Mouse (Mus musculus): ENCODE data around the gene Mbl2. TPM values are rescaled to one million over a fixed set of nuclear protein-coding genes. Genes with fewer than 3 reads are reported as not detected.
A peak's percentile ranks its signal among the peaks of the same experiment; 100 is the strongest.
"Not testable (repeated sequence)": the region's sequence is repeated elsewhere in the genome, so short reads cannot be mapped to it uniquely, and the experiment has no call there.

Mbl2 gene
- polyA plus RNA-seq (2014; fragmentation: Nextera tagmentation; extraction: Ambion mirVana): not detected in 2 replicates

GRCm38 (mm10) chr19:30232691-30233090 is at the start of gene Mbl2:
TSS of gene Mbl2 (plus strand) at chr19:30232942.
- Histone ChIP-seq H3K4me2 (replicated peaks) (no peak within 1 kb of the TSS), H3K4me1 (replicated peaks; ENCODE audit: control insufficient read depth, insufficient read depth, low read length) (no peaks in the 10 kb centered on the region), H3K4me3 (replicated peaks; ENCODE audit: low read length) (no peak within 1 kb of the TSS), H3K36me3 (replicated peaks; ENCODE audit: control insufficient read depth, insufficient read depth) (no peaks in the 10 kb centered on the region), H3K9ac (no peak within 1 kb of the TSS), H3K9me3 (ENCODE audit: control insufficient read depth, low read length) (no peaks in the 10 kb centered on the region), H3K27ac (no peak within 1 kb of the TSS), H3K27me3 (ENCODE audit: control insufficient read depth, insufficient read depth, low read length) (no peaks in the 10 kb centered on the region)
- ATAC-seq (ENCODE audit: low FRiP score) (no peak), DNase-seq (ENCODE audit: low spot score) (no peak)
- 87% methylated on average over 3 of the region's 3 CpGs for WGBS

- H3K9ac ChIP-seq: no peak overlapping the region
- H3K27ac ChIP-seq: no peak overlapping the region
- no peak for ATAC-seq (ENCODE audit: low FRiP score)
- no peaks in the 10 kb centered on the region for H3K27me3 ChIP-seq (ENCODE audit: control insufficient read depth, insufficient read depth, low read length)
- DNase-seq (ENCODE audit: low spot score): no peak
- H3K4me1 ChIP-seq (replicated peaks; ENCODE audit: control insufficient read depth, insufficient read depth, low read length): no peaks in the 10 kb centered on the region
- no peak overlapping the region for H3K4me3 ChIP-seq (replicated peaks; ENCODE audit: low read length)
- H3K9me3 ChIP-seq (ENCODE audit: control insufficient read depth, low read length): peaks cover 8% of the 10 kb centered on the region; the same call in 1 of the 2 replicates
- H3K4me2 ChIP-seq (replicated peaks): no peak overlapping the region
- WGBS: 83% methylated on average over 2 of the region's 2 CpGs
- H3K36me3 ChIP-seq (replicated peaks; ENCODE audit: control insufficient read depth, insufficient read depth): no peaks in the 10 kb centered on the region
These were observed 47.2 kb upstream of the Mbl2 start for GRCm38 (mm10) chr19:30185536-30185935.

DNA sequence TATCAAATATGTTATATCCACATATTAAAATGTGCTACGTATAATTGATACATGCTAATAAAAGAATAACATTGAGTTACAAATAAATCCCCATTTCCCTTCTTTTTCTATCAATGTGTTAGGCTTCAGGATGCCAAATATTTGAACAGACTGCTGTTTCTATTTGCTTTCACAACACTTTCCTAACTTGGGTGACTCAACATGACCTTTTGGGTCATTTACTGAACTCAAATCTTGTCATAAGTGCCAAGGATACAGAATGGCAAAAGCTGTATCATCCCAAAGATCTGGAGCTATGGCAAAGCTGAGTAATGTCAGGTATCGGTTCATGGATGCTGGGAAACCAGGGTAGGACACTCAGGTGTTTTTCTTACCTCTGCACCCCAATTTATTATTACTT is 45.5 kb upstream of the Mbl2 start:
- no peak overlapping the region for H3K4me2 ChIP-seq (replicated peaks)
- no peak overlapping the region for H3K9ac ChIP-seq
- no peaks in the 10 kb centered on the region for H3K4me1 ChIP-seq (replicated peaks; ENCODE audit: control insufficient read depth, insufficient read depth, low read length)
- peaks cover 8% of the 10 kb centered on the region; the same call in 1 of the 2 replicates for H3K9me3 ChIP-seq (ENCODE audit: control insufficient read depth, low read length)
- no peak overlapping the region for H3K4me3 ChIP-seq (replicated peaks; ENCODE audit: low read length)
- H3K27me3 ChIP-seq (ENCODE audit: control insufficient read depth, insufficient read depth, low read length): no peaks in the 10 kb centered on the region
- WGBS: 93% methylated on average over 2 of the region's 2 CpGs
- no peak for DNase-seq (ENCODE audit: low spot score)
- no peak for ATAC-seq (ENCODE audit: low FRiP score)
- H3K27ac ChIP-seq: no peak overlapping the region
- no peaks in the 10 kb centered on the region for H3K36me3 ChIP-seq (replicated peaks; ENCODE audit: control insufficient read depth, insufficient read depth)

DNA sequence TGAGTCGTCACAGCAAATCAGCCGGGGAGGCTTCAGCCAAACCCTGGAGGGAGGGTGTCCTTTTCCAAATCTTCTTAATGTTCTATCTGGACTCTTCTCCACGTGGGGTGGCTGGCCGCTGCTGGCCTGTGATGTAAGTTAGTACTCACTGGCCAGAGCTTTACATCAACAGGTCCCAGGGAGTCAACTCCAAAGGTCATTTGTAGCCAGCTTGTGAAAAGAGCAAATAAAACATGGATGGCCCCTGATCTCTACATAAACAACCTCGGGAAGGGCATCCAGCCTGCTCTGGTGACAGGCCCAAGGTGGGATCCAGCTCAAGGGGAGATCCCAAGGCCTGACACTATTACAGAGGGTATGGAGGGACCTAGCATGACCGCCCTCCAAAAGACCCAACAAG is 37.7 kb upstream of the Mbl2 start:
- no peaks in the 10 kb centered on the region for H3K9me3 ChIP-seq (ENCODE audit: control insufficient read depth, low read length)
- 92% methylated on average over 6 of the region's 6 CpGs for WGBS

DNA sequence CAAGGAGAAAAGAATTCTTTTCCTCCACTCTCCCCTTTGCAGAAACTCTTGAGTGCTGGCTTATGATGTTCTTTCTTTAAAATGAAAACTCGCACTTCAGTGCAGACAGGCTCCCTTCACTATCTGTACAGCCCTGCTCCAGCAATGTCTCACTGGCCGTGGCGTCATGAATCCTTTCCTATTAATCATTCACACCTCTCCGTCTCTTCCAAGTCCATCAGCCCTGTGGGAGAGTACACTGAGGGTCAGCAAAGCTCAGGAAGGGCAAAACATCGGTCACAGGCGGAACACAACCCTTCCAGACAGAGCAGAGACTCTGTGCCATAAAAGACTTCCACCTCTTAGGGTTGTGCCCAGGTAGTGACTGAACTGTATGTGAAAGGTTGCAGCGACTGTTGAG is 30.6 kb upstream of the Mbl2 start:
- H3K4me3 ChIP-seq (replicated peaks; ENCODE audit: low read length): no peak overlapping the region
- DNase-seq (ENCODE audit: low spot score): no peak
- WGBS: 81% methylated on average over 7 of the region's 7 CpGs
- H3K4me2 ChIP-seq (replicated peaks): no peak overlapping the region
- H3K4me1 ChIP-seq (replicated peaks; ENCODE audit: control insufficient read depth, insufficient read depth, low read length): no peaks in the 10 kb centered on the region
- H3K9ac ChIP-seq: no peak overlapping the region
- no peaks in the 10 kb centered on the region for H3K36me3 ChIP-seq (replicated peaks; ENCODE audit: control insufficient read depth, insufficient read depth)
- no peak overlapping the region for H3K27ac ChIP-seq
- H3K27me3 ChIP-seq (ENCODE audit: control insufficient read depth, insufficient read depth, low read length): no peaks in the 10 kb centered on the region
- ATAC-seq (ENCODE audit: low FRiP score): no peak
- H3K9me3 ChIP-seq (ENCODE audit: control insufficient read depth, low read length): no peaks in the 10 kb centered on the region

More for the DNA sequence above, 37.7 kb upstream of the Mbl2 start:
- H3K4me2 ChIP-seq (replicated peaks): no peak overlapping the region
- ATAC-seq (ENCODE audit: low FRiP score): no peak
- H3K9ac ChIP-seq: no peak overlapping the region
- H3K27ac ChIP-seq: no peak overlapping the region
- no peak for DNase-seq (ENCODE audit: low spot score)
- H3K27me3 ChIP-seq (ENCODE audit: control insufficient read depth, insufficient read depth, low read length): no peaks in the 10 kb centered on the region
- H3K4me1 ChIP-seq (replicated peaks; ENCODE audit: control insufficient read depth, insufficient read depth, low read length): no peaks in the 10 kb centered on the region
- H3K4me3 ChIP-seq (replicated peaks; ENCODE audit: low read length): no peak overlapping the region
- no peaks in the 10 kb centered on the region for H3K36me3 ChIP-seq (replicated peaks; ENCODE audit: control insufficient read depth, insufficient read depth)

DNA sequence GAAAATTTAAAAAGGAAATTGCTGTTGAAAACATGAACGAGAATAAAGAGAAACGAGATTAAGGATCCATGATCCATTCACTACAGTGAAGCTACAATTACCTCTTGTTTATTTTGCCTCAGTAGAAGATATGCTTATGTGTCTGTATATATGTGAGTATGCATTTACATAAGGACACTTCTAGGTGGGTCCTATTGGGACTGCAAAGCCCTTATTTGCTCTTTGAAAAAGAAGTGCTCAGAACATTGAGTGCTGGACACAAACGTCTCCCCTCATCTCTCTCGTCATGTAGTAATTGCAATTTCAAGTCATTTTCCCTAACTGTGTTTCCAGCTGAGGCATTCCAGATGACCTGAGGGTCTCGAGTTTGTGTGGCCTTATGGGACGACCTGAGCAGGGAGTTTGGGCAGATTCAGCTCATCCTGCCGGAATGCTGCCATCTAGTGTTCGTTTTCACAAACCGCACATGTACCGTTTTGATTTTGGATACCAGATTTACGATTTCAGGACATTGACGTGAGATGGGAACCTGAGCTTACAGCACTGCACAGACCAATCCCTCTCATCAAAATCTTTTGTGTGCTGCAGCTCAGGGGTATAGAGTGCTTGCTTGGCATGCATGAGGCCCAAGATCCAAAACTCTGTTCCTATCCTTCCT is 27.5 kb upstream of the Mbl2 start:
- Histone ChIP-seq H3K4me1 (replicated peaks; ENCODE audit: control insufficient read depth, insufficient read depth, low read length) (no peaks in the 10 kb centered on the region), H3K27me3 (ENCODE audit: control insufficient read depth, insufficient read depth, low read length) (no peaks in the 10 kb centered on the region), H3K4me2 (replicated peaks) (no peak overlapping the region), H3K36me3 (replicated peaks; ENCODE audit: control insufficient read depth, insufficient read depth) (no peaks in the 10 kb centered on the region), H3K9ac (no peak overlapping the region), H3K9me3 (ENCODE audit: control insufficient read depth, low read length) (no peaks in the 10 kb centered on the region), H3K4me3 (replicated peaks; ENCODE audit: low read length) (no peak overlapping the region), H3K27ac (no peak overlapping the region)
- DNase-seq (ENCODE audit: low spot score): peak; percentile 81
- peak; percentile 62; the same call in 1 of the 2 replicates for ATAC-seq (ENCODE audit: low FRiP score)
- 19% methylated on average over 12 of the region's 12 CpGs for WGBS

DNA sequence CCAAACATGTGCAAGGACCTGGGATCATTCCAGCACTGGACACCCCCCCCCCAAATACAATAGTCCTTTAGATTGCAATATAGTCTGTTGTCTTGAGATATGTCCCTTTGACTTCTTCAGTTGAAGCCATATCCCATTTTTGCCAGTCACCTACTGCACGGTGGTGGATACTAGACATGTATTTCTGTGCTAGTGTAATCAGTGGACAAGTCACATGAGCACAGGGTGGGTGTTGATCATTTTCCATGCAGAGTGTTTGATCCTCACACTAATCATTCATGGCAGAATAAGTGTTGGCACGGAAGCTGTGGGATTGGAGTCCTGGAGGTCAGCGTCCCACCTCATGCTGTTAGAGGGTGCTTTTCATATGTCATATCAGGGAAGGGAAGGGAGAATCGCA is 26.9 kb upstream of the Mbl2 start:
- Histone ChIP-seq H3K4me2 (replicated peaks) (no peak overlapping the region), H3K27me3 (ENCODE audit: control insufficient read depth, insufficient read depth, low read length) (no peaks in the 10 kb centered on the region), H3K27ac (no peak overlapping the region), H3K36me3 (replicated peaks; ENCODE audit: control insufficient read depth, insufficient read depth) (no peaks in the 10 kb centered on the region), H3K9ac (no peak overlapping the region), H3K9me3 (ENCODE audit: control insufficient read depth, low read length) (no peaks in the 10 kb centered on the region), H3K4me1 (replicated peaks; ENCODE audit: control insufficient read depth, insufficient read depth, low read length) (no peaks in the 10 kb centered on the region), H3K4me3 (replicated peaks; ENCODE audit: low read length) (no peak overlapping the region)
- WGBS: 74% methylated on average over 4 of the region's 4 CpGs
- 0 out of 2 replicates have a peak, but pooled peaks have one; percentile 17 for ATAC-seq (ENCODE audit: low FRiP score)
- DNase-seq (ENCODE audit: low spot score): no peak

DNA sequence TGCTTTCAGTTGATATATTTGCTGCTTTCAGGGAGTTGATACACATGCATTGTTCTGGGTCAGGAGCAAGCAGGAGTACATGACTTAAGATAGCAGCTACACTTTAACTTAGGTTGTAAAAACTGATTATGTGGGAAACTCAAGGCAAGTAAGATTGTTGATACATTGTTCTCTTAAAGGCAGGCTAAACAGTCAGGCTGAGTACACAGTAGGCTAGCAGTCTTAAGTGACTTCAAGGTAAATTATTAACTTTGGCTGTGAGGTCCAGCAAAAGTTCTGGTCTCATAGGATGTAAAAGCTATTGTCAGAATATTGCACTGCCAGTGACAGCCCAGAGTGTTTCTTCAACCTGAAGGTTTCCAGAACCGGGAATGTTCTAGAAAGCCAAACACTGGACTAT is 25.8 kb upstream of the Mbl2 start:
- Histone ChIP-seq H3K4me3 (replicated peaks; ENCODE audit: low read length) (no peak overlapping the region), H3K4me2 (replicated peaks) (no peak overlapping the region), H3K9ac (no peak overlapping the region), H3K27ac (no peak overlapping the region), H3K9me3 (ENCODE audit: control insufficient read depth, low read length) (no peaks in the 10 kb centered on the region), H3K27me3 (ENCODE audit: control insufficient read depth, insufficient read depth, low read length) (no peaks in the 10 kb centered on the region), H3K4me1 (replicated peaks; ENCODE audit: control insufficient read depth, insufficient read depth, low read length) (no peaks in the 10 kb centered on the region), H3K36me3 (replicated peaks; ENCODE audit: control insufficient read depth, insufficient read depth) (no peaks in the 10 kb centered on the region)
- no peak for DNase-seq (ENCODE audit: low spot score)
- no peak for ATAC-seq (ENCODE audit: low FRiP score)
- whole genome bisulfite sequencing: 100% methylated on average over 1 of the region's 1 CpGs

GRCm38 (mm10) chr19:30209006-30209405 is 23.7 kb upstream of the Mbl2 start:
- not testable (repeated sequence) for H3K9ac ChIP-seq; H3K4me3 ChIP-seq (replicated peaks; ENCODE audit: low read length); H3K27ac ChIP-seq; H3K4me2 ChIP-seq (replicated peaks); H3K4me1 ChIP-seq (replicated peaks; ENCODE audit: control insufficient read depth, insufficient read depth, low read length); H3K27me3 ChIP-seq (ENCODE audit: control insufficient read depth, insufficient read depth, low read length); DNase-seq (ENCODE audit: low spot score); H3K36me3 ChIP-seq (replicated peaks; ENCODE audit: control insufficient read depth, insufficient read depth); H3K9me3 ChIP-seq (ENCODE audit: control insufficient read depth, low read length); ATAC-seq (ENCODE audit: low FRiP score)
- 84% methylated on average over 8 of the region's 8 CpGs for WGBS

- no peak overlapping the region for H3K4me3 ChIP-seq (replicated peaks; ENCODE audit: low read length)
- 16% methylated on average over 2 of the region's 2 CpGs for WGBS
- no peaks in the 10 kb centered on the region for H3K9me3 ChIP-seq (ENCODE audit: control insufficient read depth, low read length)
- no peak overlapping the region for H3K9ac ChIP-seq
- ATAC-seq (ENCODE audit: low FRiP score) (no peak), DNase-seq (ENCODE audit: low spot score) (no peak)
- H3K36me3 ChIP-seq (replicated peaks; ENCODE audit: control insufficient read depth, insufficient read depth): no peaks in the 10 kb centered on the region
- H3K4me1 ChIP-seq (replicated peaks; ENCODE audit: control insufficient read depth, insufficient read depth, low read length): no peaks in the 10 kb centered on the region
- no peak overlapping the region for H3K4me2 ChIP-seq (replicated peaks)
- no peaks in the 10 kb centered on the region for H3K27me3 ChIP-seq (ENCODE audit: control insufficient read depth, insufficient read depth, low read length)
- no peak overlapping the region for H3K27ac ChIP-seq
These were observed 18.7 kb upstream of the Mbl2 start for GRCm38 (mm10) chr19:30214026-30214425.

All from hindbrain, embryonic 14.5 days (tissue).